Comparison of ENCODE assay signal across 9 mouse cellular contexts in the genomic region with DNA sequence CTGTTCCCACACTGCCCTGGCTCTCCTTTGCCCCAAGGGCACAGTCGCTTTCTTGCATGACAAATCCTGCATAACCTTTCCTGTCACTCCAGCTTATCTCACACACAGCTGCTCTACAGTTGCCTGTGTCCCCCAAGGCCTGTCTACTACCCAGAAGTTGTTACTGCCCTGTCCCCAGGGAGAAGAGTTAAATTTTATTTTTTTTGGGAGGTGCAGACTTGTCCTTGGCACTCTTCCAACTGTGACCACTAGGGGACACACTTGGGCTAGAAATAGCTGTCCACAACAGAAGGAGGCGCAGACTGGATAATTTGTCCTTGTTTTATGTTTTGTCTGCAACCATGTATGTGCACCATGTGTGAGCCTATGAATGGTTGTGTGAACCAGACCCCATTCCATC. TPM values are rescaled to one million over a fixed set of nuclear protein-coding genes. Genes with fewer than 3 reads are reported as not detected.
DNase-seq lines count a peak whose midpoint lies in the region; ATAC-seq lines count a peak whose summit lies in the region.
"Had no signal": no experiment of that assay in that cellular context is flagged by ENCODE, and none has a peak within 500 bp of the region (broad histone marks: within the 10 kb centered on the region; RNA-seq: fewer than 3 reads in every experiment).

No protein-coding gene starts in this region.

- no peaks in the 10 kb centered on the region for H3K27me3 ChIP-seq in embryonic facial prominence, embryonic 15.5 days
- no peaks in the 10 kb centered on the region for H3K27me3 ChIP-seq in midbrain, embryonic 13.5 days
- H3K27me3 ChIP-seq in stomach, embryonic 16.5 days (ENCODE audit: control insufficient read depth, insufficient read depth, low read length): no peaks in the 10 kb centered on the region

- intact Hi-C loops in left cerebral cortex, postnatal 14 days (cut with DNase I): loop anchor here (2.0 kb wide), 1 partner anchor 104 kb away; no protein-coding TSS in a partner anchor
- intact Hi-C loops in left cerebral cortex, postnatal 36 days (cut with DNase I): loop anchor here (2.0 kb wide), 1 partner anchor 106 kb away; no protein-coding TSS in a partner anchor

- DNase-seq in left cerebral cortex, postnatal 14 days (ENCODE audit: low spot score in 2 of 2): peak; percentile 65 to 73
- DNase-seq in left cerebral cortex, postnatal 36 days (ENCODE audit: low spot score in 2 of 2): no peak
- DNase-seq in adrenal gland, adult 8-10 months: peak; percentile 67
- peak; percentile 73 for DNase-seq in heart, postnatal 4 days
- peak; percentile 68 to 74 for DNase-seq in kidney, postnatal 4 days

- H3K27ac ChIP-seq in embryonic facial prominence, embryonic 15.5 days (replicated peaks): no peak overlapping the region
- H3K27ac ChIP-seq in midbrain, embryonic 13.5 days: no peak overlapping the region
- H3K27ac ChIP-seq in stomach, embryonic 16.5 days (ENCODE audit: low read length): no peak overlapping the region

- no peaks in the 10 kb centered on the region for H3K4me1 ChIP-seq in embryonic facial prominence, embryonic 15.5 days
- H3K4me1 ChIP-seq in midbrain, embryonic 13.5 days (replicated peaks): no peaks in the 10 kb centered on the region
- no peaks in the 10 kb centered on the region for H3K4me1 ChIP-seq in stomach, embryonic 16.5 days (ENCODE audit: control insufficient read depth, insufficient read depth, low read length)

- 0 out of 2 replicates have a peak, but pooled peaks cover under 1% of the 10 kb centered on the region for H3K36me3 ChIP-seq in embryonic facial prominence, embryonic 15.5 days
- peaks cover 7% of the 10 kb centered on the region for H3K36me3 ChIP-seq in midbrain, embryonic 13.5 days
- H3K36me3 ChIP-seq in stomach, embryonic 16.5 days (ENCODE audit: control insufficient read depth, insufficient read depth, low read length): no peaks in the 10 kb centered on the region

- H3K4me2 ChIP-seq in embryonic facial prominence, embryonic 15.5 days (replicated peaks): no peak overlapping the region
- no peak overlapping the region for H3K4me2 ChIP-seq in midbrain, embryonic 13.5 days (replicated peaks)
- no peak overlapping the region for H3K4me2 ChIP-seq in stomach, embryonic 16.5 days (ENCODE audit: low read depth, low read length)

- no peak overlapping the region for H3K9ac ChIP-seq in embryonic facial prominence, embryonic 15.5 days
- no peak overlapping the region for H3K9ac ChIP-seq in midbrain, embryonic 13.5 days (replicated peaks)
- no peak overlapping the region for H3K9ac ChIP-seq in stomach, embryonic 16.5 days (ENCODE audit: low read length)

- ATAC-seq in embryonic facial prominence, embryonic 15.5 days (ENCODE audit: insufficient number of reproducible peaks, low FRiP score, low TSS enrichment, low read depth): 0 out of 2 replicates have a peak, but pooled peaks have one; percentile 32
- ATAC-seq in midbrain, embryonic 13.5 days: peak; percentile 57
- ATAC-seq in stomach, embryonic 16.5 days (ENCODE audit: insufficient read depth, low FRiP score): peak; percentile 42; the same call in 1 of the 2 replicates

- no peaks in the 10 kb centered on the region for H3K9me3 ChIP-seq in embryonic facial prominence, embryonic 15.5 days (replicated peaks)
- no peaks in the 10 kb centered on the region for H3K9me3 ChIP-seq in midbrain, embryonic 13.5 days
- H3K9me3 ChIP-seq in stomach, embryonic 16.5 days (replicated peaks; ENCODE audit: control insufficient read depth, low read length): no peaks in the 10 kb centered on the region

- 24% methylated on average over 2 of the region's 2 CpGs for WGBS in embryonic facial prominence, embryonic 15.5 days
- 27% methylated on average over 2 of the region's 2 CpGs for WGBS in midbrain, embryonic 13.5 days
- WGBS in stomach, embryonic 16.5 days: 35% methylated on average over 2 of the region's 2 CpGs

- H3K4me3 ChIP-seq in embryonic facial prominence, embryonic 15.5 days (replicated peaks): no peak overlapping the region
- H3K4me3 ChIP-seq in midbrain, embryonic 13.5 days (replicated peaks): no peak overlapping the region
- H3K4me3 ChIP-seq in stomach, embryonic 16.5 days (replicated peaks; ENCODE audit: low read length): no peak overlapping the region

RNA-seq across cellular contexts. Expression of gene Ap1m1, which starts 21.2 kb away (rescaled TPM):
- 100 to 1,000 TPM; 100 to 104 TPM for total RNA-seq in left cerebral cortex, postnatal 14 days (2021)
- total RNA-seq in left cerebral cortex, postnatal 36 days (2021): 10 to 100 TPM; 75.3 to 84.9 TPM
- total RNA-seq in adrenal gland, adult 8-10 months (2022): 10 to 100 TPM; 51.1 to 67.6 (median 57.4) TPM
- polyA plus RNA-seq in embryonic facial prominence, embryonic 15.5 days (2015; fragmentation: Nextera tagmentation; extraction: Ambion mirVana): 109 and 112 TPM in 2 replicates
- 10 to 100 TPM; 66.5 to 71.7 TPM for total RNA-seq in heart, postnatal 4 days (2021)
- 259 and 266 TPM in 2 replicates for polyA plus RNA-seq in midbrain, embryonic 13.5 days (2015; fragmentation: Nextera tagmentation; extraction: Ambion mirVana)
- 90.3 and 97.1 TPM in 2 replicates for polyA plus RNA-seq in stomach, embryonic 16.5 days (2015; fragmentation: Nextera tagmentation; extraction: Ambion mirVana)

RNA-seq across cellular contexts. Expression of gene Fam32a, which starts 41.5 kb away (rescaled TPM):
- 10 to 100 TPM; 50.5 to 53.2 TPM for total RNA-seq in left cerebral cortex, postnatal 14 days (2021)
- 10 to 100 TPM; 57.2 to 59.3 TPM for total RNA-seq in left cerebral cortex, postnatal 36 days (2021)
- 10 to 100 TPM; 57.8 to 69.3 (median 65.2) TPM for total RNA-seq in adrenal gland, adult 8-10 months (2022)
- polyA plus RNA-seq in embryonic facial prominence, embryonic 15.5 days (2015; fragmentation: Nextera tagmentation; extraction: Ambion mirVana): 71.0 and 72.1 TPM in 2 replicates
- total RNA-seq in heart, postnatal 4 days (2021): 10 to 100 TPM; 25.4 to 26.5 TPM
- 116 and 121 TPM in 2 replicates for polyA plus RNA-seq in midbrain, embryonic 13.5 days (2015; fragmentation: Nextera tagmentation; extraction: Ambion mirVana)
- 72.7 and 73.7 TPM in 2 replicates for polyA plus RNA-seq in stomach, embryonic 16.5 days (2015; fragmentation: Nextera tagmentation; extraction: Ambion mirVana)

RNA-seq across cellular contexts. Expression of gene Gm10282, which starts 44.0 kb away (rescaled TPM):
- total RNA-seq in left cerebral cortex, postnatal 14 days (2021): 1 to 10 TPM; 5.1 to 8.7 TPM
- total RNA-seq in left cerebral cortex, postnatal 36 days (2021): 1 to 10 TPM; 5.2 to 6.4 TPM
- 1 to 10 TPM; 4.5 to 9.5 (median 7.9) TPM for total RNA-seq in adrenal gland, adult 8-10 months (2022)
- 22.9 and 33.3 TPM in 2 replicates for polyA plus RNA-seq in embryonic facial prominence, embryonic 15.5 days (2015; fragmentation: Nextera tagmentation; extraction: Ambion mirVana)
- 10 to 100 TPM; 34.9 to 36.3 TPM for total RNA-seq in heart, postnatal 4 days (2021)
- 19.3 and 19.8 TPM in 2 replicates for polyA plus RNA-seq in midbrain, embryonic 13.5 days (2015; fragmentation: Nextera tagmentation; extraction: Ambion mirVana)
- polyA plus RNA-seq in stomach, embryonic 16.5 days (2015; fragmentation: Nextera tagmentation; extraction: Ambion mirVana): 19.2 and 30.6 TPM in 2 replicates

RNA-seq across cellular contexts. Expression of gene Gm11034, which starts 47.6 kb away (rescaled TPM):
- not detected for total RNA-seq in left cerebral cortex, postnatal 14 days (2021)
- total RNA-seq in left cerebral cortex, postnatal 36 days (2021): not detected
- not detected for total RNA-seq in adrenal gland, adult 8-10 months (2022)
- not detected in 2 replicates for polyA plus RNA-seq in embryonic facial prominence, embryonic 15.5 days (2015; fragmentation: Nextera tagmentation; extraction: Ambion mirVana)
- not detected for total RNA-seq in heart, postnatal 4 days (2021)
- not detected in 2 replicates for polyA plus RNA-seq in midbrain, embryonic 13.5 days (2015; fragmentation: Nextera tagmentation; extraction: Ambion mirVana)
- polyA plus RNA-seq in stomach, embryonic 16.5 days (2015; fragmentation: Nextera tagmentation; extraction: Ambion mirVana): not detected in 2 replicates
- polyA plus RNA-seq: stomach, embryonic 14.5 days had no signal

RNA-seq across cellular contexts. Expression of gene Cib3, which starts 48.4 kb away (rescaled TPM):
- total RNA-seq in left cerebral cortex, postnatal 14 days (2021): not detected
- not detected for total RNA-seq in left cerebral cortex, postnatal 36 days (2021)
- total RNA-seq in adrenal gland, adult 8-10 months (2022): under 1 TPM in 1 of 4 experiments, not detected in 3; 0.20 TPM
- polyA plus RNA-seq in embryonic facial prominence, embryonic 15.5 days (2015; fragmentation: Nextera tagmentation; extraction: Ambion mirVana): 0.31 TPM in 1 of 2 replicates, not detected in the other
- total RNA-seq in heart, postnatal 4 days (2021): not detected
- polyA plus RNA-seq in midbrain, embryonic 13.5 days (2015; fragmentation: Nextera tagmentation; extraction: Ambion mirVana): not detected in 2 replicates
- not detected in 2 replicates for polyA plus RNA-seq in stomach, embryonic 16.5 days (2015; fragmentation: Nextera tagmentation; extraction: Ambion mirVana)
- polyA plus RNA-seq: stomach, embryonic 14.5 days had no signal

Comparison
In these comparisons a context has a peak if more than half of its experiments do, and no peak if none do; other contexts are left out.
1. DNase-seq: peak in left cerebral cortex, postnatal 14 days (2 of 2), adrenal gland, adult 8-10 months (single experiment), heart, postnatal 4 days (single experiment) and kidney, postnatal 4 days (2 of 2); none in left cerebral cortex, postnatal 36 days (0 of 2).
2. Peak in every context shown above with its lines, with median percentiles within 50 percentile points of each other: ATAC-seq.